Mouse (Mus musculus): ENCODE results near the gene Tgfbrap1. TPM values are rescaled to one million over a fixed set of nuclear protein-coding genes. Genes with fewer than 3 reads are reported as not detected.
A peak's percentile ranks its signal among the peaks of the same experiment; 100 is the strongest.

Tgfbrap1 gene
- 7.5 and 7.7 TPM in 2 replicates for polyA plus RNA-seq (2014; fragmentation: Nextera tagmentation; extraction: Ambion mirVana)

- peak within 1 kb of the TSS; percentile 81 to 99 for H3K4me3 ChIP-seq (ENCODE audit: control insufficient read depth in 1 of 2, insufficient read depth in 1 of 2, low read depth in 1 of 2, low read length in 2 of 2)
- WGBS = under 1% methylated on average over 57 of the region's 57 CpGs
- peak; percentile 96 for ATAC-seq (ENCODE audit: insufficient number of reproducible peaks, insufficient read depth, low FRiP score, low read depth)
These were observed at the start of gene Tgfbrap1, which contains the start of gene AI597479 for GRCm38 (mm10) chr1:43098031-43098984. Gene Tgfbrap1, minus strand, starts transcription at chr1:43098637. Gene AI597479, plus strand, starts transcription at chr1:43098710.

GRCm38 (mm10) chr1:43147474-43147873, 49.0 kb upstream of the Tgfbrap1 start:
- H3K4me3 ChIP-seq (ENCODE audit: control insufficient read depth in 1 of 2, insufficient read depth in 1 of 2, low read depth in 1 of 2, low read length in 2 of 2) = no peak overlapping the region
- no peak overlapping the region; the same call in 1 of the 2 replicates for H3K9ac ChIP-seq (ENCODE audit: low read length)
- WGBS = 61% methylated on average over 2 of the region's 2 CpGs
- no peaks in the 10 kb centered on the region for H3K9me3 ChIP-seq (ENCODE audit: control insufficient read depth, low read length)
- no peak overlapping the region for H3K4me2 ChIP-seq (ENCODE audit: low read length)
- H3K27me3 ChIP-seq (ENCODE audit: control insufficient read depth, insufficient read depth, low read length) = no peaks in the 10 kb centered on the region
- peaks cover 96% of the 10 kb centered on the region for H3K36me3 ChIP-seq (ENCODE audit: control insufficient read depth, insufficient read depth, low read length)
- ATAC-seq (ENCODE audit: insufficient number of reproducible peaks, insufficient read depth, low FRiP score, low read depth) = no peak
- H3K4me1 ChIP-seq (ENCODE audit: control insufficient read depth in 2 of 2, insufficient read depth in 2 of 2, low read length in 2 of 2) = peaks cover 20 to 72% of the 10 kb centered on the region in 2 experiments
- no peak overlapping the region for H3K27ac ChIP-seq (replicated peaks in 1 of 2; ENCODE audit: control insufficient read depth in 1 of 2, insufficient read depth in 1 of 2, low read depth in 2 of 2, low read length in 2 of 2)

More at GRCm38 (mm10) chr1:43098031-43098984, at the start of gene Tgfbrap1, which contains the start of gene AI597479:
- H3K27ac ChIP-seq (replicated peaks in 1 of 2; ENCODE audit: control insufficient read depth in 1 of 2, insufficient read depth in 1 of 2, low read depth in 2 of 2, low read length in 2 of 2) = peak within 1 kb of the TSS; percentile 99
- H3K36me3 ChIP-seq (ENCODE audit: control insufficient read depth, insufficient read depth, low read length) = peaks cover 29% of the 10 kb centered on the region
- H3K9ac ChIP-seq (ENCODE audit: low read length) = peak within 1 kb of the TSS; percentile 97
- H3K9me3 ChIP-seq (ENCODE audit: control insufficient read depth, low read length) = no peaks in the 10 kb centered on the region
- peak within 1 kb of the TSS; percentile 89 for H3K4me2 ChIP-seq (ENCODE audit: low read length)
- peaks cover 2 to 14% of the 10 kb centered on the region in 2 experiments; a peak in 3 of 4 replicates for H3K4me1 ChIP-seq (ENCODE audit: control insufficient read depth in 2 of 2, insufficient read depth in 2 of 2, low read length in 2 of 2)
- no peaks in the 10 kb centered on the region for H3K27me3 ChIP-seq (ENCODE audit: control insufficient read depth, insufficient read depth, low read length)

GRCm38 (mm10) chr1:43145388-43145787, 47.0 kb upstream of the Tgfbrap1 start:
- H3K27ac ChIP-seq (replicated peaks in 1 of 2; ENCODE audit: control insufficient read depth in 1 of 2, insufficient read depth in 1 of 2, low read depth in 2 of 2, low read length in 2 of 2) = 0 out of 4 replicates have a peak overlapping the region, but pooled peaks of 1 of the 2 experiments have one; percentile 4
- no peak overlapping the region for H3K4me3 ChIP-seq (ENCODE audit: control insufficient read depth in 1 of 2, insufficient read depth in 1 of 2, low read depth in 1 of 2, low read length in 2 of 2)
- no peak overlapping the region for H3K4me2 ChIP-seq (ENCODE audit: low read length)
- peaks cover 96% of the 10 kb centered on the region for H3K36me3 ChIP-seq (ENCODE audit: control insufficient read depth, insufficient read depth, low read length)
- ATAC-seq (ENCODE audit: insufficient number of reproducible peaks, insufficient read depth, low FRiP score, low read depth) = no peak
- H3K9ac ChIP-seq (ENCODE audit: low read length) = no peak overlapping the region
- WGBS = 76% methylated on average over 6 of the region's 6 CpGs
- no peaks in the 10 kb centered on the region for H3K9me3 ChIP-seq (ENCODE audit: control insufficient read depth, low read length)
- H3K4me1 ChIP-seq (ENCODE audit: control insufficient read depth in 2 of 2, insufficient read depth in 2 of 2, low read length in 2 of 2) = peaks cover 34 to 79% of the 10 kb centered on the region in 2 experiments
- no peaks in the 10 kb centered on the region for H3K27me3 ChIP-seq (ENCODE audit: control insufficient read depth, insufficient read depth, low read length)

GRCm38 (mm10) chr1:43144338-43144906, 46.0 kb upstream of the Tgfbrap1 start:
- Histone ChIP-seq H3K4me3 (ENCODE audit: control insufficient read depth in 1 of 2, insufficient read depth in 1 of 2, low read depth in 1 of 2, low read length in 2 of 2) (no peak overlapping the region), H3K9ac (ENCODE audit: low read length) (peak overlapping the region; percentile 1; the same call in 1 of the 2 replicates), H3K4me2 (ENCODE audit: low read length) (no peak overlapping the region), H3K36me3 (ENCODE audit: control insufficient read depth, insufficient read depth, low read length) (peaks cover 93% of the 10 kb centered on the region), H3K27ac (replicated peaks in 1 of 2; ENCODE audit: control insufficient read depth in 1 of 2, insufficient read depth in 1 of 2, low read depth in 2 of 2, low read length in 2 of 2) (peak overlapping the region in 1 of 2 experiments; percentile 25; a peak in 1 of 4 replicates), H3K27me3 (ENCODE audit: control insufficient read depth, insufficient read depth, low read length) (no peaks in the 10 kb centered on the region), H3K9me3 (ENCODE audit: control insufficient read depth, low read length) (no peaks in the 10 kb centered on the region), H3K4me1 (ENCODE audit: control insufficient read depth in 2 of 2, insufficient read depth in 2 of 2, low read length in 2 of 2) (peaks cover 34 to 79% of the 10 kb centered on the region in 2 experiments)
- ATAC-seq (ENCODE audit: insufficient number of reproducible peaks, insufficient read depth, low FRiP score, low read depth) = no peak
- 84% methylated on average over 8 of the region's 8 CpGs for WGBS

GRCm38 (mm10) chr1:43143791-43144190, 45.4 kb upstream of the Tgfbrap1 start:
- Histone ChIP-seq H3K4me1 (ENCODE audit: control insufficient read depth in 2 of 2, insufficient read depth in 2 of 2, low read length in 2 of 2) (peaks cover 33 to 75% of the 10 kb centered on the region in 2 experiments), H3K27me3 (ENCODE audit: control insufficient read depth, insufficient read depth, low read length) (no peaks in the 10 kb centered on the region), H3K36me3 (ENCODE audit: control insufficient read depth, insufficient read depth, low read length) (peaks cover 92% of the 10 kb centered on the region), H3K9me3 (ENCODE audit: control insufficient read depth, low read length) (no peaks in the 10 kb centered on the region), H3K4me2 (ENCODE audit: low read length) (no peak overlapping the region), H3K27ac (replicated peaks in 1 of 2; ENCODE audit: control insufficient read depth in 1 of 2, insufficient read depth in 1 of 2, low read depth in 2 of 2, low read length in 2 of 2) (peak overlapping the region; percentile 21 to 58), H3K9ac (ENCODE audit: low read length) (no peak overlapping the region; the same call in 1 of the 2 replicates), H3K4me3 (ENCODE audit: control insufficient read depth in 1 of 2, insufficient read depth in 1 of 2, low read depth in 1 of 2, low read length in 2 of 2) (no peak overlapping the region)
- no peak for ATAC-seq (ENCODE audit: insufficient number of reproducible peaks, insufficient read depth, low FRiP score, low read depth)
- WGBS = 68% methylated on average over 4 of the region's 4 CpGs

- no peak overlapping the region for H3K9ac ChIP-seq (ENCODE audit: low read length)
- WGBS = 65% methylated on average over 4 of the region's 4 CpGs
- H3K4me1 ChIP-seq (ENCODE audit: control insufficient read depth in 2 of 2, insufficient read depth in 2 of 2, low read length in 2 of 2) = peaks cover 30 to 70% of the 10 kb centered on the region in 2 experiments
These were observed 44.8 kb upstream of the Tgfbrap1 start for GRCm38 (mm10) chr1:43143284-43143683.

GRCm38 (mm10) chr1:43142849-43143248, 44.4 kb upstream of the Tgfbrap1 start:
- Histone ChIP-seq H3K4me1 (ENCODE audit: control insufficient read depth in 2 of 2, insufficient read depth in 2 of 2, low read length in 2 of 2) (peaks cover 28 to 67% of the 10 kb centered on the region in 2 experiments), H3K4me2 (ENCODE audit: low read length) (no peak overlapping the region), H3K4me3 (ENCODE audit: control insufficient read depth in 1 of 2, insufficient read depth in 1 of 2, low read depth in 1 of 2, low read length in 2 of 2) (no peak overlapping the region), H3K9me3 (ENCODE audit: control insufficient read depth, low read length) (no peaks in the 10 kb centered on the region), H3K27ac (replicated peaks in 1 of 2; ENCODE audit: control insufficient read depth in 1 of 2, insufficient read depth in 1 of 2, low read depth in 2 of 2, low read length in 2 of 2) (peak overlapping the region in 1 of 2 experiments; percentile 58; a peak in 2 of 4 replicates), H3K27me3 (ENCODE audit: control insufficient read depth, insufficient read depth, low read length) (no peaks in the 10 kb centered on the region), H3K9ac (ENCODE audit: low read length) (no peak overlapping the region; the same call in 1 of the 2 replicates), H3K36me3 (ENCODE audit: control insufficient read depth, insufficient read depth, low read length) (peaks cover 92% of the 10 kb centered on the region)
- 80% methylated on average over 6 of the region's 6 CpGs for WGBS
- no peak for ATAC-seq (ENCODE audit: insufficient number of reproducible peaks, insufficient read depth, low FRiP score, low read depth)

More at GRCm38 (mm10) chr1:43143284-43143683, 44.8 kb upstream of the Tgfbrap1 start:
- ATAC-seq (ENCODE audit: insufficient number of reproducible peaks, insufficient read depth, low FRiP score, low read depth) = no peak
- H3K4me3 ChIP-seq (ENCODE audit: control insufficient read depth in 1 of 2, insufficient read depth in 1 of 2, low read depth in 1 of 2, low read length in 2 of 2) = no peak overlapping the region
- no peaks in the 10 kb centered on the region for H3K9me3 ChIP-seq (ENCODE audit: control insufficient read depth, low read length)
- no peaks in the 10 kb centered on the region for H3K27me3 ChIP-seq (ENCODE audit: control insufficient read depth, insufficient read depth, low read length)
- no peak overlapping the region for H3K4me2 ChIP-seq (ENCODE audit: low read length)
- peaks cover 92% of the 10 kb centered on the region for H3K36me3 ChIP-seq (ENCODE audit: control insufficient read depth, insufficient read depth, low read length)
- peak overlapping the region in 1 of 2 experiments; percentile 58; a peak in 3 of 4 replicates for H3K27ac ChIP-seq (replicated peaks in 1 of 2; ENCODE audit: control insufficient read depth in 1 of 2, insufficient read depth in 1 of 2, low read depth in 2 of 2, low read length in 2 of 2)
